ENCODE assay signal across 8 mouse cellular contexts in the genomic region with DNA sequence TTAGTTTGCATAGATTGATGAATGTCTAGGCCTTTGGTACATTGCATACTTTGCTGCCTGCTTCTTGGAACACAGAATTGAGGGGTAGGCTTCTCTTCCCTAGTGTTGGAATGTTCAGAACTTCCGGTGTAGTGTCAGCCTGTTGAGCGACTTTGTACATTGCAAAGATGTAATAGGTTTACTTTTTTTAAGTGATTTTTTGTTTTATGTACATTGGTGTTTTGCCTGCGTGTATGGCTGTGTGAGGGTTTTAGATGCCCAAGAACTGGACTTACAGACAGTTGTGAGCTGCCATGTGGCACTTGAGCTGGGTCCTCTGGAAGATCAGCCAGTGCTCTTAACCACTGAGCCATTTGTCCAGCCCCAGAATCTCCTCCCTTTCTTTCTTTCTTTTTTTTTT. TPM values are rescaled to one million over a fixed set of nuclear protein-coding genes. Genes with fewer than 3 reads are reported as not detected.
DNase-seq lines count a peak whose midpoint lies in the region; ATAC-seq and TF ChIP-seq lines count a peak whose summit lies in the region.

No protein-coding gene starts in this region.

- peaks cover 69% of the 10 kb centered on the region for H3K4me1 ChIP-seq in E14TG2a.4 (replicated peaks; ENCODE audit: low read depth, low read length)
- H3K4me1 ChIP-seq in forebrain, postnatal 0 days (ENCODE audit: insufficient read depth), result 0 out of 2 replicates have a peak, but pooled peaks cover 5% of the 10 kb centered on the region
- no peaks in the 10 kb centered on the region; the same call in 1 of the 2 replicates for H3K4me1 ChIP-seq in lung, postnatal 0 days (ENCODE audit: insufficient read depth, low read depth, low read length)

- no peak for ATAC-seq in forebrain, postnatal 0 days
- ATAC-seq in lung, postnatal 0 days, result no peak
- no peak for ATAC-seq in megakaryocyte-erythroid progenitor cell, adult 5-6 weeks (replicated peaks; ENCODE audit: low FRiP score, low TSS enrichment, poor library complexity, severe bottlenecking)

- peak overlapping the region; percentile 82 for H3K4me3 ChIP-seq in E14TG2a.4 (replicated peaks; ENCODE audit: low read length)
- H3K4me3 ChIP-seq in forebrain, postnatal 0 days (ENCODE audit: low read depth, low read length), result peak overlapping the region; percentile 96
- peak overlapping the region; percentile 92; the same call in 1 of the 2 replicates for H3K4me3 ChIP-seq in lung, postnatal 0 days (ENCODE audit: low read depth, low read length)

- H3K36me3 ChIP-seq in E14TG2a.4 (ENCODE audit: insufficient read depth, low read length), result peaks cover 33% of the 10 kb centered on the region
- H3K36me3 ChIP-seq in forebrain, postnatal 0 days (ENCODE audit: insufficient read depth), result peaks cover under 1% of the 10 kb centered on the region; the same call in 1 of the 2 replicates
- H3K36me3 ChIP-seq in lung, postnatal 0 days (ENCODE audit: insufficient read depth, low read length), result 0 out of 2 replicates have a peak, but pooled peaks cover 10% of the 10 kb centered on the region

- no peak for TF ChIP-seq CTCF in E14TG2a.4 (conservative IDR thresholded peaks at IDR 0.05; ENCODE audit: low read length)
- no peak for TF ChIP-seq CTCF in forebrain, postnatal 0 days (IDR thresholded peaks at IDR 0.05; ENCODE audit: low read depth)
- no peak for TF ChIP-seq CTCF in lung, postnatal 0 days (IDR thresholded peaks at IDR 0.05)

- H3K4me2 ChIP-seq in forebrain, postnatal 0 days (ENCODE audit: low read depth), result peak overlapping the region; percentile 79
- H3K4me2 ChIP-seq in lung, postnatal 0 days (replicated peaks; ENCODE audit: low read depth, low read length), result peak overlapping the region; percentile 87

- WGBS in forebrain, postnatal 0 days, result 47% methylated on average over 3 of the region's 3 CpGs
- 3% methylated on average over 3 of the region's 3 CpGs for WGBS in lung, postnatal 0 days

- peak; percentile 21 for DNase-seq in embryo, embryonic 10.5 days (ENCODE audit: low spot score)
- DNase-seq in embryo, embryonic 10 days (ENCODE audit: low spot score), result no peak
- DNase-seq in forebrain, postnatal 0 days, result no peak
- DNase-seq in lung, postnatal 0 days (ENCODE audit: low spot score), result peak; percentile 48
- no peak for DNase-seq in left cerebral cortex, adult 11 months (ENCODE audit: low spot score)
- no peak for DNase-seq in spleen, postnatal 14 days (ENCODE audit: low spot score in 2 of 2)

- TF ChIP-seq EP300 in lung, postnatal 0 days (IDR thresholded peaks at IDR 0.05), result no peak

- H3K9ac ChIP-seq in forebrain, postnatal 0 days, result no peak overlapping the region
- no peak overlapping the region for H3K9ac ChIP-seq in lung, postnatal 0 days (replicated peaks; ENCODE audit: low read depth)

- no peaks in the 10 kb centered on the region for H3K27me3 ChIP-seq in E14TG2a.4 (ENCODE audit: insufficient read depth, low read length)
- H3K27me3 ChIP-seq in forebrain, postnatal 0 days (ENCODE audit: insufficient read depth, low read length), result no peaks in the 10 kb centered on the region
- no peaks in the 10 kb centered on the region for H3K27me3 ChIP-seq in lung, postnatal 0 days (replicated peaks; ENCODE audit: insufficient read depth, low read length)

- H3K9me3 ChIP-seq in E14TG2a.4 (ENCODE audit: low read length), result no peaks in the 10 kb centered on the region
- no peaks in the 10 kb centered on the region for H3K9me3 ChIP-seq in forebrain, postnatal 0 days (ENCODE audit: low read length)
- H3K9me3 ChIP-seq in lung, postnatal 0 days (ENCODE audit: low read length), result no peaks in the 10 kb centered on the region

- H3K27ac ChIP-seq in forebrain, postnatal 0 days (ENCODE audit: low read depth, low read length), result no peak overlapping the region
- H3K27ac ChIP-seq in lung, postnatal 0 days (ENCODE audit: low read length), result no peak overlapping the region

RNA-seq across cellular contexts. Expression of a gene that starts 1.1 kb away (rescaled TPM):
- 9.1 and 11.9 TPM in 2 replicates for total RNA-seq in forebrain, postnatal 0 days (2014; rRNA removed)
- polyA plus RNA-seq in forebrain, postnatal 0 days (2015; fragmentation: Nextera tagmentation; extraction: Ambion mirVana), result 2.5 and 5.7 TPM in 2 replicates
- polyA plus RNA-seq in lung, postnatal 0 days (2015; fragmentation: Nextera tagmentation; extraction: Ambion mirVana), result 7.5 and 10.4 TPM in 2 replicates
- 32.7 and 63.0 TPM in 2 replicates for total RNA-seq in megakaryocyte-erythroid progenitor cell, adult 5-6 weeks (2014; fragmentation: Nextera tagmentation)
- 13.7 and 16.5 TPM in 2 replicates for total RNA-seq in megakaryocyte-erythroid progenitor cell, adult 5-6 weeks (2017)

Comparison
In these comparisons a context has a peak if more than half of its experiments do, and no peak if none do; other contexts are left out.
1. DNase-seq: peak in embryo, embryonic 10.5 days (single experiment) and lung, postnatal 0 days (single experiment); none in embryo, embryonic 10 days (single experiment), forebrain, postnatal 0 days (single experiment), left cerebral cortex, adult 11 months (single experiment) and spleen, postnatal 14 days (0 of 2).
2. Peak in every context shown above with its lines, with median percentiles within 50 percentile points of each other: H3K4me3 ChIP-seq.